Mouse (Mus musculus): ENCODE measurements around the gene Mrpl40. TPM values are rescaled to one million over a fixed set of nuclear protein-coding genes. Genes with fewer than 3 reads are reported as not detected.
"Not testable (repeated sequence)": the region's sequence is repeated elsewhere in the genome, so short reads cannot be mapped to it uniquely, and the experiment has no call there.

The Mrpl40 gene
- polyA plus RNA-seq, 1 experiment from 2014 or later: 82.9 TPM

DNA sequence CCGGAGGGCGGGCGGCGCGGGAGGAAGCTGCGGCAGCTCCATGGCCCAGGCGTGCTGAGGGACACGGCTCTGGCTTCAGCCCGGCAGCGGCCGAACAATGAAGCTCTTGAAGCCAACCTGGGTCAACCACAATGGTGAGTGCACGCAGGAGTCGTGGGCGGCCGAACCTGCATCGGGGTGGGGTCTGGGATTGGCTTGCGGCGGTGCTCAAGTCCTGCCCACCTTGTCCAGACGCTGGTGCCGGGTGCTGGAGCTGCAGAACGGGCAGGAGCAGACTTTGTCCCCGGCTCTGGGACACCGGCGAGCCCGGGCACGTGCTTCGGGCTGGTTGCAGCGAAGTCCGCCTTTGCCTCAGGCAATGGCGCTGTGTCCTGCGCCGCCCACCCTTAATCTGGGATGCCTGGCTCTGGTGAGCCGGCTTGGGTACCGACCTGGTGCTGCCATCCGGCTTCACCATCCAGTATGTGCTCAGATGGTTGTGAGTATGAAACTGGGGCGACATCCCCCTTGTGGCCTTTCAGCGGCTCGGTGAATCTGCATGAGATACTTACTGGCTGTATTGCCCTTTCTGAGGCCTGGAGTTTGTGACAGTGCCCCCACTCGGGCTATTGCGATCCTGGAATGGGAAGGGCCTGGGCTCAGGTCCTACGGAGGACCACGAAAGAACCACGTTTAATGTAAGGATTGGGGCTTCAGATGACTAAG, 876 bp upstream of the Mrpl40 start:
- H3K36me3 ChIP-seq (ENCODE audit: control insufficient read depth, insufficient read depth, low read length): peaks cover 14% of the 10 kb centered on the region
- H3K4me3 ChIP-seq (ENCODE audit: low read length): peak overlapping the region; percentile 94
- peak; percentile 30 for ATAC-seq (ENCODE audit: low read depth)
- H3K27ac ChIP-seq (ENCODE audit: low read length): peak overlapping the region; percentile 97
- peak overlapping the region; percentile 88 for H3K9ac ChIP-seq (ENCODE audit: low read length)
- peaks cover 10% of the 10 kb centered on the region for H3K4me1 ChIP-seq (replicated peaks; ENCODE audit: control insufficient read depth, insufficient read depth, low read length)
- no peaks in the 10 kb centered on the region for H3K9me3 ChIP-seq (ENCODE audit: control insufficient read depth, low read length)
- under 1% methylated on average over 36 of the region's 43 CpGs for WGBS
- peak overlapping the region; percentile 93 for H3K4me2 ChIP-seq (ENCODE audit: low read depth, low read length)
- no peaks in the 10 kb centered on the region for H3K27me3 ChIP-seq (ENCODE audit: control insufficient read depth, insufficient read depth, low read depth, low read length)

DNA sequence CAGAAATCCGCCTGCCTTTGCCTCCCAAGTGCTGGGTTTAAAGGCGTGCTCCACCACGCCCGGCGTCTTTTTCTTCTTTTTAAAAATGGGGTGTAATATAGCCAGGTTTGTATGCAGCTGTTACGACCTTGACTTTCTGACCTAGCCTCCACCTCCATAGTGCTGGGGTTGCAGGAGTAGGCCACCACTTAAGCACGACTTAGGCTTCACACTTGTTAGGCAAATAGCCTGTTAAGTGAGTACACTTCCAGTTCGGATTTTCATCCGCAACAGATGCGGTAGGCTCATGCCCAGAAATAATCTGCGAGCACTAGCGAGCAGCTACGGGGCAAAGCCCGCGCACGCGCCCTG, 596 bp downstream of the Mrpl40 start:
- no peak for ATAC-seq (ENCODE audit: low read depth)
- Histone ChIP-seq H3K4me2 (ENCODE audit: low read depth, low read length) (peak overlapping the region; percentile 93), H3K27ac (ENCODE audit: low read length) (peak overlapping the region; percentile 97), H3K4me3 (ENCODE audit: low read length) (peak overlapping the region; percentile 94), H3K27me3 (ENCODE audit: control insufficient read depth, insufficient read depth, low read depth, low read length) (no peaks in the 10 kb centered on the region), H3K36me3 (ENCODE audit: control insufficient read depth, insufficient read depth, low read length) (peaks cover 28% of the 10 kb centered on the region), H3K9me3 (ENCODE audit: control insufficient read depth, low read length) (no peaks in the 10 kb centered on the region), H3K4me1 (replicated peaks; ENCODE audit: control insufficient read depth, insufficient read depth, low read length) (peaks cover 10% of the 10 kb centered on the region), H3K9ac (ENCODE audit: low read length) (peak overlapping the region; percentile 88)
- under 1% methylated on average over 17 of the region's 17 CpGs for WGBS

DNA sequence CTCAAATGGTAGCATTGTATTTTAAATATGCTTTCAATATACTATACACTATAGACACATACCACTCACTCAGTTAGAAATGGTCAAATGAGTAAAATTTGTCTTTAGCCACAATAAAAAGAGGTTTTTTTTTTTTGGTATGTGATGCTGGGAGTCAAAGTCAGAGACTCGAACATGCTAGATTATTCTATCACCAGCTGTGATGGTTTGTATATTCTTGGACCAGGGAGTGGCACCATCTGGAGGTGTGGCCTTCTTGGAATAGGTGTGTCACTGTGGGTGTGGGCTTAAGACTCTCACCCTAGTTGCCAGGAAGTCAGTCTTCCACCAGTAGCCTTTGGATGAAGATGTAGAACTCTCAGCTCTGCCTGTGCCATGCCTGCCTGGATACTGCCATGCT, 6.2 kb downstream of the Mrpl40 start:
- H3K27me3 ChIP-seq (ENCODE audit: control insufficient read depth, insufficient read depth, low read depth, low read length); ATAC-seq (ENCODE audit: low read depth); H3K9ac ChIP-seq (ENCODE audit: low read length); H3K27ac ChIP-seq (ENCODE audit: low read length); H3K4me2 ChIP-seq (ENCODE audit: low read depth, low read length); H3K4me1 ChIP-seq (replicated peaks; ENCODE audit: control insufficient read depth, insufficient read depth, low read length); H3K9me3 ChIP-seq (ENCODE audit: control insufficient read depth, low read length); H3K4me3 ChIP-seq (ENCODE audit: low read length): not testable (repeated sequence)
- peaks cover 30% of the 10 kb centered on the region for H3K36me3 ChIP-seq (ENCODE audit: control insufficient read depth, insufficient read depth, low read length)
- WGBS: 73% methylated on average over 1 of the region's 1 CpGs

DNA sequence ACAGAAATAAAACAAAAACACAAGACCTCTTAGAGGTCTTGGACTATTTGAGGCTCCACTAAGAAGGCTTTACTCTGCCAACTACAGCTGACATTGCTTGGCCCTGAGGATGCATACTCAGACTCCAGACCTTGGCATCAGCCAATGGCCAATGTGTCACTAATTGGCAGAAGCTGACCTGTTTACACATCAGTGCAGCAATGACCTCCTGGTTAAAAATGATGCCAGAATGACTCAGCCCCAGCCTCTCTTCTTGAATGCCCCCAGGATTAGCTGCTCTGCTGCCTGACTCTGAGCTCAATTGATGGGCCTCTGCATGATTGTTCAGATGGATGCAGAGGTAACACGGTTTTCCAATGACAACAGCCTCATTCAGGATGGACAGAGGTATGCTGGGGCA, 16.5 kb downstream of the Mrpl40 start:
- H3K9me3 ChIP-seq (ENCODE audit: control insufficient read depth, low read length): no peaks in the 10 kb centered on the region
- H3K9ac ChIP-seq (ENCODE audit: low read length): no peak overlapping the region
- H3K36me3 ChIP-seq (ENCODE audit: control insufficient read depth, insufficient read depth, low read length): no peaks in the 10 kb centered on the region
- no peaks in the 10 kb centered on the region for H3K27me3 ChIP-seq (ENCODE audit: control insufficient read depth, insufficient read depth, low read depth, low read length)
- no peak overlapping the region for H3K27ac ChIP-seq (ENCODE audit: low read length)
- WGBS: 55% methylated on average over 1 of the region's 1 CpGs
- H3K4me2 ChIP-seq (ENCODE audit: low read depth, low read length): no peak overlapping the region
- no peak overlapping the region for H3K4me3 ChIP-seq (ENCODE audit: low read length)
- ATAC-seq (ENCODE audit: low read depth): no peak
- H3K4me1 ChIP-seq (replicated peaks; ENCODE audit: control insufficient read depth, insufficient read depth, low read length): no peaks in the 10 kb centered on the region

DNA sequence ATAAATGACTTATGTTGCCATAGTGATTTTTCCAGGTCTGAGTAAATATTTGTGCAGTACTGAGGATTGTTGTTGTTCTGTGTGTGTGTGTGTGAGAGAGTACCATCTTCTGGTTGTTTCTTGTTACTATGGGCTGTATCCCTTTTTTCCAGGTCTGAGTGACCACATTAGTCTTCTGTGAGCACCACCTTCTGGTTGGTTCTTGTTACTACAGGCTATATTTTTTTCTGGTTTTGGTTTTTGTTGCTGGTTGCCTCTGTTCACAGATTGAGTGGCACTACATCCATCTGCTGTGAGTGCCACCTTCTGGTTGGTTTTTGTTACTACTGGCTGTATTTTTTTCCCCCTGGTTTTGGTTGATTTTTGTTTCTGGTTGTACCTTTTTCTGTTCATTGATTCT, 18.1 kb downstream of the Mrpl40 start:
- no peak overlapping the region for H3K4me2 ChIP-seq (ENCODE audit: low read depth, low read length)
- no peaks in the 10 kb centered on the region for H3K4me1 ChIP-seq (replicated peaks; ENCODE audit: control insufficient read depth, insufficient read depth, low read length)
- no peaks in the 10 kb centered on the region for H3K9me3 ChIP-seq (ENCODE audit: control insufficient read depth, low read length)
- ATAC-seq (ENCODE audit: low read depth): no peak
- H3K4me3 ChIP-seq (ENCODE audit: low read length): no peak overlapping the region
- no peak overlapping the region for H3K9ac ChIP-seq (ENCODE audit: low read length)
- H3K27ac ChIP-seq (ENCODE audit: low read length): no peak overlapping the region
- no peaks in the 10 kb centered on the region for H3K27me3 ChIP-seq (ENCODE audit: control insufficient read depth, insufficient read depth, low read depth, low read length)
- no peaks in the 10 kb centered on the region for H3K36me3 ChIP-seq (ENCODE audit: control insufficient read depth, insufficient read depth, low read length)

DNA sequence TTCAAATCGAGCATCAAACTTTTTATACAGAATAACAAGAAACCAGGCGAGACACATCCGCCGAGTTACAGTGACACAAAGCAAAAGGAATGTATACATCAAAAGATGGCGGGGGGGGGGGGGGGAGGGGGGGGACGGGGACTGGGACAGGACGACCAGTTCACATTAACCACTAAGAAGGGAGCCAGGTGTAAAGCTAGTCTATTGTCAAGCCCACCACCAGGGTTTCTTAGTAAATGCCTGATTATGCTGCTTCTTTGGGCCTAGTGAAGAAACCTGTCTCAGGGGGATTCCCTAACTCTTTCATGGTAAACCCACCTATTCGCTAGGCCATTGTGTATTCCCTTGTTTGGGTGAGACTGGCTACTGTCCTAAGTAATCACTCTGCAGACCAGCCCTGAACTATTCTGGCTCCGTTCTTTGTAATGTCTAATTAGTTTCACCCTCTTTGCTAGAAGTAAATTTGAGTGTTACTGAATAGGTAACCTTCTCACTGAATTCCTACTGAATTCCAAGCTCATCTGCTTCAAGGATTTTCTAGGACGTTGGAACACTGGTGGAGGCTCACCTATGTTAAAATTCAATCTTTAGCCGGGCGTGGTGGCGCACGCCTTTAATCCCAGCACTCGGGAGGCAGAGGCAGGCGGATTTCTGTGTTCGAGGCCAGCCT, 27.0 kb downstream of the Mrpl40 start:
- 85% methylated on average over 15 of the region's 17 CpGs for WGBS
- H3K36me3 ChIP-seq (ENCODE audit: control insufficient read depth, insufficient read depth, low read length); H3K4me2 ChIP-seq (ENCODE audit: low read depth, low read length); H3K27me3 ChIP-seq (ENCODE audit: control insufficient read depth, insufficient read depth, low read depth, low read length); H3K27ac ChIP-seq (ENCODE audit: low read length); H3K9ac ChIP-seq (ENCODE audit: low read length); H3K4me3 ChIP-seq (ENCODE audit: low read length); ATAC-seq (ENCODE audit: low read depth); H3K4me1 ChIP-seq (replicated peaks; ENCODE audit: control insufficient read depth, insufficient read depth, low read length); H3K9me3 ChIP-seq (ENCODE audit: control insufficient read depth, low read length): not testable (repeated sequence)

DNA sequence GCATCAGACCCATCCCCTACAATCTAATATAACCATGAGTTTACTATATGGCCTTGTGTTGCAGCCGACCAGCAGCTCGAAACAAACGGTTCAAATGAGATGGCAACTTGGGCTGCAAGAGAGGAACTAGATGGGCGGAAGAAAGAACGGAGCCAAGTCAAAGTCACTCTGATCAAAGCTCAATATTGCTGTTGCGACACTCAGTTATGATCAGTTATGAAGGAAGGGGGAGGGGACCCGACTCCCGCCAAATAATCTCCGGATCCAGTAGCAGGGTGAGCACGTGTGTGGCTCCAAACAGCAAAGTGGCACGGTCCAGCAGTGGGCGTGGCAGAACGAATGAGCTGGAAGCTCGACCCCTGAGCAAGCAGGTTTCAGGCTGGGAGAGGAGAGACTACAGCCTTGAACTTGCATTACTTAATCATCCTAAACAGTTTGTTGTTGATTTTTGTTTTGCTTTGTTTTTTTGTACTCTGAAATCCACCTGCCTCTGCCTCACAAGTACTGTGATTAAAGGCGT, 30.3 kb downstream of the Mrpl40 start:
- 83% methylated on average over 15 of the region's 15 CpGs for WGBS
- no peak overlapping the region for H3K27ac ChIP-seq (ENCODE audit: low read length)
- H3K4me2 ChIP-seq (ENCODE audit: low read depth, low read length): no peak overlapping the region
- H3K9me3 ChIP-seq (ENCODE audit: control insufficient read depth, low read length): no peaks in the 10 kb centered on the region
- no peak overlapping the region for H3K9ac ChIP-seq (ENCODE audit: low read length)
- H3K4me1 ChIP-seq (replicated peaks; ENCODE audit: control insufficient read depth, insufficient read depth, low read length): no peaks in the 10 kb centered on the region
- no peaks in the 10 kb centered on the region for H3K27me3 ChIP-seq (ENCODE audit: control insufficient read depth, insufficient read depth, low read depth, low read length)
- no peaks in the 10 kb centered on the region for H3K36me3 ChIP-seq (ENCODE audit: control insufficient read depth, insufficient read depth, low read length)
- ATAC-seq (ENCODE audit: low read depth): no peak
- no peak overlapping the region for H3K4me3 ChIP-seq (ENCODE audit: low read length)

DNA sequence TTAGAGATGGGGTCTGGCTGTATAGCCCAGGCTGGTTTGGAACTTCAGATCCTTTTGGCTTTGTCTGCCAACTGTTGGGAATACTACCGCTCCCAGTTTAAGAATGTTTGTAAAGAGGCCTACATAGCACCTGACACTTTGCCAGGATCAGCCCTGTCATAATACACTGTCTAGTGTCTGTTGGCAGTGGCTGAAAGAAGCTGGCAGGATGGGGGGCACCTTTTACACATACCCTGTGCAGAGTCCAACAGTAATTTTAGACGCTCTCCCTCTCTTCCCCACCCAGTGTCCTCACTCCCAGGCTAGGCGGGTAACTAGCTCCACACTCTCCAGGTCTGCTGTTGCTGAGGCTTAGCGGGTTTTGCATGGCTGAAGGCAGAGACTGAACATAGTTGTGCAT, 38.3 kb downstream of the Mrpl40 start:
- Histone ChIP-seq H3K9ac (ENCODE audit: low read length) (no peak overlapping the region), H3K4me1 (replicated peaks; ENCODE audit: control insufficient read depth, insufficient read depth, low read length) (peaks cover 3% of the 10 kb centered on the region; the same call in 1 of the 2 replicates)
- WGBS: 93% methylated on average over 4 of the region's 4 CpGs

DNA sequence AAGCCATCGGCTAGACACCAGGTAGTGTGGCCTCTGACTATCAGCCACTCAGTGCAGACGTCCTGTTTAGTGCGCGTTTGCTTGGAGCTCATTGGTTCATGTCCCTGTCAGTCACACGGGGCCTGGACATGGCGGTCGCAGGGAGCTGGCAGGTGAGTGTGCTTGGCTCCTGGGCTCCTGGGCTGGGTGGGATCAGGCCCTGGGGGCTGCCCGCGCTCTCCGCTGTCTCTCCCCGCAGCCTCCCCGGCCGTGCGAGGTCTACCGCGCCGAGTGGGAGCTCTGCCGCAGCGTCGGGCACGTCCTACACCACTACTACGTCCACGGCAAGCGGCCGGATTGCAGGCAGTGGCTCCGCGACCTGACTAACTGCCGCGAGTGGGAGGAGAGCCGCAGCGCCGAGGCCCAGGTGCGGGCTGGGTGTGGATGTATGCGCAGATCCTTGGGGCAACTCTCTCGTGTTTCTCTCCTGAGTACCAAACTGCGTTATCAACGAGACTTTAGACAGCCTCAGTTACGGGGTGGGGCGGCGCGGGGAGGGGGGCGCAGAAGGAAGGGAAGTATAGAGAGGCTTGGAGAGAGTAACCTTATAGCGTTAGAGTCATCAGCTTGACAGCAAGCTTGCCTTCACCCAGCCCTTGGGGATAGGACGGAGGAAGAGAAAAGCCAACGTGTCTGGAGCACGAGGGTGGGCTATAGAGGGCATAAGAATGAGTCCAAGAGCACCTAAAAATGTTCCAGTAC, 40.0 kb downstream of the Mrpl40 start, which contains the start of the genes 2510002D24Rik and Gm28539:
TSS of gene 2510002D24Rik (plus strand) at position 111 of the 741 bp plus-strand sequence.
TSS of gene Gm28539 (plus strand) at position 117 of the 741 bp plus-strand sequence.
- Histone ChIP-seq H3K27ac (ENCODE audit: low read length) (peak within 1 kb of the TSS; percentile 72), H3K27me3 (ENCODE audit: control insufficient read depth, insufficient read depth, low read depth, low read length) (no peaks in the 10 kb centered on the region), H3K4me1 (replicated peaks; ENCODE audit: control insufficient read depth, insufficient read depth, low read length) (peaks cover 3% of the 10 kb centered on the region; the same call in 1 of the 2 replicates), H3K9me3 (ENCODE audit: control insufficient read depth, low read length) (no peaks in the 10 kb centered on the region), H3K4me2 (ENCODE audit: low read depth, low read length) (peak within 1 kb of the TSS; percentile 78), H3K4me3 (ENCODE audit: low read length) (peak within 1 kb of the TSS; percentile 85), H3K36me3 (ENCODE audit: control insufficient read depth, insufficient read depth, low read length) (peaks cover 25% of the 10 kb centered on the region), H3K9ac (ENCODE audit: low read length) (peak within 1 kb of the TSS; percentile 87)
- under 1% methylated on average over 46 of the region's 46 CpGs for WGBS
- ATAC-seq (ENCODE audit: low read depth): peak; percentile 98

More for the DNA sequence above, 38.3 kb downstream of the Mrpl40 start:
- H3K27me3 ChIP-seq (ENCODE audit: control insufficient read depth, insufficient read depth, low read depth, low read length): no peaks in the 10 kb centered on the region
- H3K27ac ChIP-seq (ENCODE audit: low read length): no peak overlapping the region
- no peak overlapping the region for H3K4me3 ChIP-seq (ENCODE audit: low read length)
- H3K9me3 ChIP-seq (ENCODE audit: control insufficient read depth, low read length): no peaks in the 10 kb centered on the region
- no peak for ATAC-seq (ENCODE audit: low read depth)
- H3K4me2 ChIP-seq (ENCODE audit: low read depth, low read length): no peak overlapping the region
- H3K36me3 ChIP-seq (ENCODE audit: control insufficient read depth, insufficient read depth, low read length): peaks cover 16% of the 10 kb centered on the region
